Mouse (Mus musculus) lung, adult 18-20 months (tissue): ENCODE data around the gene Btbd3.
"Not testable (repeated sequence)": the region's sequence is repeated elsewhere in the genome, so short reads cannot be mapped to it uniquely, and the experiment has no call there.

ENCODE experiments used
- DNase-seq, 2 experiments: peaks; one replicate each; pipeline ENCODE4 v3.0.0; 2022; ENCODE audit warnings: mixed read lengths in 2 of 2

The Btbd3 gene

DNA sequence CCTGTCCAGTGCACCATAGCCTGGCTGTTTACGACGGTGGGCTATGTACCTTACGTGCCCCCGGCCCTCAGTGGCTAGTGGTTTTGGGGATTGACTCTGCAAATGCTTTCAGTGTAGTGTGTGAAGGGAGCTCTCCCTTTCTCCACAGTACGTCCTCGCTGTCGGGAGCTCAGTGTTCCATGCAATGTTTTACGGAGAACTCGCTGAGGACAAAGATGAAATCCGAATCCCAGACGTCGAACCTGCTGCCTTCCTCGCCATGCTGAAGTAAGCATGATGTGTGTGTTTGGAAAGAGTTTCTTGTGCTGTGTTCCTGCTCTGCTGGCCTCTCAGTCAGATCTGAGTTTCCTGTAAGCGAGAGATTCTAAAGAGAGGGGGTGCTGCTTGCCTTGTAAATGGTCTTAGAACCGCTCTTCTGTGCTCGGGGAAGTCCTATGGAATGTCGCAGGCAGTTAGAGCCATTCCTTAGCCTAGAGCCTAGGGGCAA lies 23.9 kb downstream of the Btbd3 start:
- DNase-seq = peak in 1 of 2 experiments; percentile 24

DNA sequence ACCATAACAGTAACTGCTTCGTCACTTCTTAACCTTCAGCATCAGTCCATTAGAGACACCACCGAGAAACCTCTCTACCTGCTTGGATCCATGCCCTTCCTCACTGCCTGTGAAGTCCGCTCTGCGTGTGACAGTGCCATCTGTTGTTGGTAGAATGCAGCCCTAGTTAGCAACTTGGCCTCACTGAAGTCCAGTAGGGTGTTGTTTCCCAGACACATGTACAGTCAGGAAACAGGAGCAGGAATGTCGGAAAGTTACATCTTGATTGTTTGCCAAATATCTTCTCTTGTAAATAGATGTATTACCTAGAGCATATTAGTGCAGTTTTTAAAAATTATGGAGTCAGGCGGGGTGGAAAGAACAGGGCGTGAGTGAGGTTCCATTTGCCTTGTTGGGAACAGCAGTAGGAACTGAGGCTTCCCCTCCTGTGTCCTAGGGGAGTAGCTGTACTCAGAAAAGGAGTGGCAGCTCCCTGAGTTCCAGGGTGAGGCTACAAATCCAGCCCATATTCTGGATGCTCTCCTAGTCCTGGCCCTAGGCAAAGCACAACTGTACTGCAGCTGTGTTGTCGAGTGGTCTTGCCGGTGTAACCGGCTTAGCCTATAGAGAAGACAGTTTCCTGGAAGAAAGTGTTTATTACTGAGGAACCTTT lies 25.3 kb downstream of the Btbd3 start:
- peak; percentile 47 to 56 for DNase-seq

DNA sequence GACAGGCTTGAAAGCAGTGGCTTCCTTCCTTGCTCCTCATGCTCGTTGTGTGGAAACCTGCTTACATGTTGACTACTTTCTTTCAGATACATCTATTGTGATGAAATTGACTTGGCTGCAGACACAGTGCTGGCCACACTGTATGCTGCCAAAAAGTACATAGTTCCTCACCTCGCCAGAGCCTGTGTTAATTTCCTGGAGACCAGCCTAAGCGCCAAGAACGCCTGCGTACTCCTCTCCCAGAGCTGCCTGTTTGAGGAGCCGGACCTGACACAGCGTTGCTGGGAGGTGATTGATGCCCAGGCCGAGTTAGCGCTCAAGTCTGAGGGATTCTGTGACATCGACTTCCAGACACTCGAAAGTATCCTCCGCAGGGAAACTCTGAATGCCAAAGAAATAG lies 27.0 kb downstream of the Btbd3 start:
- peak; percentile 45 to 57 for DNase-seq

DNA sequence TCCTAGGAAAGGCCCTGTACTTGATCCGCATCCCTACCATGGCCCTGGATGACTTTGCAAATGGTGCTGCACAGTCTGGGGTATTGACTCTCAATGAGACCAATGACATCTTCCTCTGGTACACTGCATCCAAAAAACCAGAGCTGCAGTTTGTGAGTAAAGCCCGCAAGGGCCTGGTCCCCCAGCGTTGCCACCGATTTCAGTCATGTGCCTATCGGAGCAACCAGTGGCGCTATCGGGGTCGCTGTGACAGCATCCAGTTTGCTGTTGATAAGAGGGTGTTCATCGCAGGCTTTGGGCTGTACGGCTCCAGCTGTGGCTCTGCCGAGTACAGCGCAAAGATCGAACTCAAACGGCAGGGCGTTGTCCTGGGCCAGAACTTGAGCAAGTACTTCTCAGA lies 27.5 kb downstream of the Btbd3 start:
- DNase-seq = no peak

DNA sequence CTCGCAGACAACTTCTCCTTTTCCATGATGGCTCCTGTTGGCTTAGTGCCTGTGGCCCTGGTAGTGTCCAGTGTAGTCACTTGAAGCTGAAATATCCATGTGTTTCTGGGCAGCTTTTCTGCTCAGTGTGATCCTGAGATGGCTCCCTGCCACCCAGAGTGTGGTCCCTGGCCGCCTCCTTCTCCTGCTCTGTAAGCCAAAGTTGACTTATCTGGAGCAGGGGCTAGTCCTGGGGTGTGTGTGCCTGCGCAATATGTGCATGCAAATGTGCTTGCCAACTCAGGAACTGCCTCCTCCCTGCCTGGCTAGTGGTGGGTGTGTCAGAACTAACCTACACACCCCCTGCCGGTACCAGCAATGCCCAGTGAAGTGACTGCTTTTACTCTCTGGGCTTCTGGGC lies 29.4 kb downstream of the Btbd3 start:
- DNase-seq = peak in 1 of 2 experiments; percentile 34

DNA sequence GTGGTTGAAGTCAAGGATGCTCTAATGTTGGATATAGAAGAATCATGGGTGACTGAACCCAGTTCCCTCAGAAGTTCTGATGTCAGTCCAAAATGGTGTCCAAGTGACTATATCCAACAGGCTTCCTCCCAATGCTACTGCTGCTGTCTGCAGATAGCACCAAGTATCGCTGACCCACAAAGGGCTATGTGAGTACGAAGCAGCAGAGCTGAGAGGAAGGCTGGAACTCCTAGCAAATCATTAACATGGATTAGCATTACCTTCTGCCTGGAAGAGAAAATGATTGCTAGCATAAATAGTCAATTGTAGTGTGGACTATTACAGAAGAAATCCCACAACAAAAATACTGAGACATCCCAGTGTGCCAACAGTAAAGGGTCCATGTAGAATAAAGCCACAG lies 33.8 kb downstream of the Btbd3 start:
- DNase-seq = no peak

DNA sequence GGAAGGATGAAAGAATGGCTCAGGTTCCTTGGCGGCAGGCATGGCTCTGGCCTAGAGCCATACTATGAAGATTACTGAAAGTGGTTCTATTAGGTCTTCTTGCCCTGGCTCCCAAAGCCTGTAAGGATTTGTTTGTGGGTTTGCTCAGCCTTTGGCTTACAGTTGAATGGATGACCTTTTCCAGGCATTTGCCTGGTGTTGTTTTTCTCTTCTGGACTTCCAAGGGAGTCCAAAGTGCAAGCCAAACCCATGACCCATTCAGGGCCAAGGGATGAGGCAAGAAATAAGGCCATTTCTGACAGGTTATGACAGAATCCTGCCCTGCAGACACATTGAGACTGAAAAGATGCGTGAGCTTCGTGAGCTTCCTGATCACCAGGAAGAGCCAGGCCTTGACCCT lies 37.9 kb downstream of the Btbd3 start:
- DNase-seq = no peak

DNA sequence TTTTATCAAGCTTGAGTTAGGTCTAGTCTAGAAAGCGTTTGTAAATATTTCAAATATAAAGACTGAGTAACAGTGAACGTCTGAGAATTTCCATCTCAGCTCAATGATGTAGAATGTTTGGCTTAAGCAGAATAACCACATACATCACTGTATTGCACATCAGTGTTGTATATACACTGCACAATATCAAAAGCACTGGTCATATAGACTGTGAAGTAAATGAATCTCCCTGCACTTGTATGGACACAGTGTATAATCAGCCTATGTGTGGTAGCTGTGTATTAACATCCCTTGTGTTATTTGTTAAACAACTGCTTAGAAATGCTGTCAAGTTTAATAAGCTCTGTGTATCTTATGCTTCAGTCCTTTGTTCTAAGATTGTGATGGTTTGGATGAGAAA lies 49.9 kb downstream of the Btbd3 start:
- DNase-seq = no peak

DNA sequence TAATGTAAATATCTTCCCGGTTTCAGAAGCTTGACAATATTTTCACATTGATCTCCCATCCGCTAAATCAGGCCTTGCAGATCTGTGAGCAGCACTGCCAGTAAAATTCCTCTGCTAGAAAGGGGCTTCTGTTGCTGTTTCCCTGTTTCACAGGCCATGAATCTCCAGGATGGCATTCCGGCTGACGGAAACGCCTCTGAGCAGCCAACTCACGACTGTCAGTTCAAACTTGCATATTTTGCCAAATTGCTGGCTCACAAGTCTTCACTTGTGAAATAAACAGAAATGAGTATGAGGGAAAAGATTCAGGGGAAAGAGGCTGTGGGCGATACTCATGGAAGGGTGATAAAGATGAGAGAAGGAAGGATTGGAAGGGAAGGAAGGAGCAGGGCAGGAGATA lies 59.3 kb downstream of the Btbd3 start:
- DNase-seq = no peak

DNA sequence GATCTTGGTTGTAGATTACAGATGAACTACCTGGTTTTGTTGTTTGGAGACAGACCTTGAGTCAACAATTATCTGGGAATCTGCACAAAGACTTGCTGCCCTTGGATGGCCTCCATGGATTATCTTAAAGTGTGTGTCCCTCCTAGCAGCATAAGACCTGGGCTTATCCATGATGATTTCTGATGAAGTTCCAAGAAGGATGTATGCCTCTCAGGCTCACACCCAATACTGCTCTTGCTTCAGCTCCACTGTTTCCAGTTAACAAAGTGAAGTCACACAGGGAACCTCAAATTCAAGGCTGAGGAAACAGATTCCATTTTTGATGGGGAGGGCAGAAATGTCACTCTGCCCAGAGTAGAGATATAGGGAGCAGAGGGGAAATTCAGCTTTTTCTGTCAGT lies 64.0 kb downstream of the Btbd3 start:
- DNase-seq = no peak

DNA sequence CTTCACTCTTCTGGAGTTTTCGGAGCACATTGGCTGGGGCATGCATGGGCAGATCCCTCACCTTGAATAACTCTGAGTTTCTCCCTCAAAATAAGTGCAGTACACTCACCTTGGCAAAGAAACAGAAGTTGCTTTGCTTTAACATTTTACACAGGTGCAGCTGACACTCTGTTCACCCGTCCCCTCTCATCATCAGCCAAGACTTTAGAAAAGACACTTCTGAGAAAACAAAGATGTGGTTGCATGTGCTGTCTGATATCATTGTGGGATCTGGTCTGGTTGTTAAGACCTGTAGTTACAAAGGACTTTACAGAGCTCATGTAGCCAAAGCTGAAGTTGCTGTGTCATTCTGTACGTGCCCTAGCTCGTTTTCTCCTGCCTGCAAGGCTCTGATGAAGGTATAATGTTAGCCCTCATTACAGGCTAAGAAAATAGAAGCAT lies 64.7 kb downstream of the Btbd3 start:
- no peak for DNase-seq

DNA sequence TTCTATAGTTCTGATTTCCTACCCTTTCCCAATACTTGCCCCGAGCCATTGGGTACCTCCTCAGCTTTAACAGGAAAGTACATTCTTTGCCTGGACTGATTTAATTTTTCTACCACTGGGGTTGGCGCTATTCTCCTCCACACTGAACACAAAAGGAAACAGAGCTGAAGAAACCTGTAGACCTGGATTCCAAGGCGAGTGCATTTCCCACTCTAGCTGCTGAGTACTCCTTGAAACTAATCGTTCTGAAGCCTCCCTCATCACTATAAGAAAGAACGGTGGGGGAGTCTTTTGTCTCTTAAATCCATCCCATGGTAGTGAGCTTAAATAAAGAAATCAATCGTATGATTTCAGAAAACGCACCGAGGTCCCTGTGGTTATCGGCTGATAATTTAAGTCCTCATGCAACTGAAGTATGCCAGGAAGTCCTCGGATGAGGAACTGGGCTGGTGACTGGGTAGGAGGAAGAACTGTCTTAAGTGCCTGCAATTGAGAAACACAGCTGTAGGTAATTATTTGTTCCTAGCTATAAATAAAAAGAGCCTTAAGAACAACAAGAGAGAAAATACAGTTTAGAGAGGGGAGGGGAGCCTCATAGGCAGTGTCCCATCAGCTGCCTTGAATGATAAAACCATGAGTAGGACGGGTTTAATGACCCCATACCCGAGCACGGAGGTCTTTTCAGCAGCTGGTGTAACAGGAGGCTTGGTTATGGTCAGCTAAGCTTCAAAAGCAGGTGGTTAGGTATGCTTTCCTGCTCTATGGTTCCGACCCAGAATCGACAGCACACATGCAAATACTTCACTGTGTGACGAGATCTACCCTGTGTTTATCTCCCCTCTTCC lies 66.1 kb downstream of the Btbd3 start:
- peak; percentile 16 to 34 for DNase-seq

DNA sequence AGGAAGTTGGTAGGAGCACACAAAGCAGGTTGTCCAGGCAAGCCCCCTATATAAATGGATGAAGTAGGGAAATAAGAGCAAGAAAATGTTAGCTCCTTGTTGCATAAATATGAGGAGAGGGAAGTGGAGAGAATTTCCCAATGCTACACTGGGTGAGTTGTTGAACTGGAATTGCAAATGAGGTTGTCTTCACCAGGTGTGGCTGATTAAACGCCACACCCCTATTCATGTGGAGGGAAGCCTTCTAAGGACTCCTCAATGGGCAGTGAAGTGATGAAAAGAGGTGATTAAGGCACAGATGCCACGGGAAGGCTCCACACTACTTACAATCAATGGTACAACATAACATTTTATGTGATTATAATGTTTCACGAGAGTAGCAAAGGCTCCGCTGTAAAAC lies 70.0 kb downstream of the Btbd3 start:
- peak in 1 of 2 experiments; percentile 4 for DNase-seq

DNA sequence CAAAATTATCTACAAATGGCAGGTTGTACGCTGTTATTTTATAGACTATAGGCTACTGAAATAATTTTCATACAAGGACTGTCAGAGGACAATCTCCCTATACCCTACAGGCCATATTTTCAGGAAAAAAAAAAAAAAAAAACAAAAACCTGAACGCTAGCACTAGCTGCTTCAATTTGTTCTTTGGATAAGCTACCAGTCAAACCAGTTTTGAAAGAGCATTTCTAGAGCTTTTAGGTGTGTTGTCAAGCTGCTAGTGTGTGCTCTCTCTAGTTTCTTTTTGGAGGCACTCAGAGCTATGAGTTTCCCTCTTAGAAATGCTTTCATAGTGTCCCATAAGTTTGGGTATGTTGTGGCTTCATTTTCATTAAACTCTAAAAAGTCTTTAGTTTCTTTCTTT lies 77.8 kb downstream of the Btbd3 start:
- DNase-seq = not testable (repeated sequence)

DNA sequence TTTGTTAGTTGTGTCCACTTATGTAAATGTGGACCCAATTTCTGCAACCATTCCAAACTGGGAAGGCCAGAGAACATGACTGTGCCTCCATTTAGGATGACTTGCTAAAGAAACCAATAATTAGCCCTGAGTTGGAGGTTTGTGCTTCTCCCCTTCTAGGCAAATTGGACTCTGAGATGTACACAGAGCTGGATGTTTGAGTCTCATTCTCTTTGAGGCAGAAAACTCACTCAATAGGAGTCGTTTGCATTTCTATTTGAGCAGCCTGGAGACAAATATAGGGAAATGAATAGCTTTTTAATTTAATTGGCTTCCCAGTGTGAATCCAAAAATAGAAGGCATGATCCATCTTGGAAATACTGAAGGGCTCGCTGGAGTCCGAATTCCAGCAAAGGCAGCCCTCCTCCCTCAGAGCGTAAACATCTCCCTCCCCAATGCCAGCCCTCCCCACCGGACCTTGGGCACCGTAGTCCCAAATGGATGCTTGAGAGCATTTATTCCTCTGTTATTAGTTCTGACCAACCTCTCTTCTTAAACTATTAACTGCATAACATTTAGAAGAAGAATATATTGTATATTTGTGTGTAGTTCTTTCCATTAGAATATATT lies 81.6 kb downstream of the Btbd3 start:
- no peak for DNase-seq

DNA sequence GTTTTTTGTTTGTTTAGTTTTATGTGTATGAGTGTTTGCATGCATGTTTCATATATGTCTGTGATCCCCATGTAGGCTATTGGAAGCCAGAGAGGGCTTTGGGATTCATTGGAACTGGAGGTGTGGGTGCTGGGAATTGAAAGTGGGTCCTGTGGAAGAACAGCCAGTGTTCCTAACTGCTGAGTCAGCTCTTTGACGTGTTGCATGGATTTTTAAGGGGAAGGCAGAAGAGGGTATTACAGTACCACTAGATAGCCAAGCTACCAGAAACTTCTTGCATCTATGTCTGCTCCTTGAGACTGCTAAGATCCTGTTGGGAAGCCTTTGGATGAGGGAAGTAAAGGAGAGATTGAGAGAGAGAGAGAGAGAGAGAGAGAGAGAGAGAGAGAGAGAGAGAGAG lies 82.2 kb downstream of the Btbd3 start:
- DNase-seq = no peak

DNA sequence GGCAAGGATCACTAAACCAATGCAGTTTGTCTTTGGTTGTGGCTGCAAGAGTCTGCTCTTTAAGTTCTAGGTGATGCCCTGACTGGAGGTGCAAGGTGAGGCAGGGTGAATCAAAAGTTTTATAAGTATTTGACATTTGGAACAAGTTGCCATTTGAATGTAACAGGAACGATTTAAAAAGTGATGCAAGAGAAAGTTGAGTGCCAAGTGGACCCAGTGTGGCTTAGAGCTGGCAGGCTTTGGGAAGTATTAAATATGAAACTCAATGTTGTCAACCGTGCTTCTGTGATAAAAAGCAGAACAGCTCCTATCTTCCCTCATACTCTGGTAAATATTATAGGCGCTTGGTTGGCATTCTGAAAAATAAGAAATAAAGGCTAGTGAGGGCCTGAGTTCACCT lies 99.0 kb downstream of the Btbd3 start:
- no peak for DNase-seq

DNA sequence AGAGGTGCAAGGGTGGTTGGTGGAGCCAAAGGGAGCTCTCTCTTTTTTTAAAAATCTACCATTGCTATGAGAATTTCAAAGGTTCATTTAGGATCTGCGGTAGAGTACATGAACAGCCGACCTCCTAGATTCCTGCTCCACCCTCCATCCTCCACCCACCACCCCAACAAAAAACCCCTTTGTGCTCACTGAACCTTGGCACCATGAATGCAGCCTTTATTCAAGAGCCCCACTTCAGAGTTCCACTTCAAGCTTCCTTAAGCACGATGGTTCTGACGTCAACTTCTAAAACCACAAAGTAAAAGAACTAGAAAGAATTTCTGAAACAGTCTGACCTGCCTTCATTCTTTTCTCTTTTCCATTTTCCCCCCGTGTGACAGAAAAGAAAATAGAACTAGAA lies 106.1 kb downstream of the Btbd3 start:
- peak; percentile 32 to 67 for DNase-seq

DNA sequence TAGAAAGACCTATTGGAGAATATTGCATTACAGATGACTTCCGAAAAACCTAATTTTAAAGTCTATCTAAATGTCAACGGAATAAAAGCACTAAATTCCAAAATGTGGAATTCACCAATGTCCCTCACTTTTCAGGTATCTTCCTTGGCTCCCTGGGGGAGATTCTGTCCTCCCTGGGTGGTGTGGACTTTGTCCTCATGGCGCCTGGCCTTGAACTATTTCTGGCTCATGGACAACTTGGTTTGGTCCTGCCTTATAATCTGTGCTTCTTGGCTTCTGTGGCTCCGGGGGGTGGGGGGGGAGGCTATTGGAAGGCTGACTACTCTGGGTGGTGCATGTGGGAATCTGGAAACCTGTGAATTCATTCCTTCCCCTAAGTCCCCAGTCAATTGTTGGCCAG lies 109.0 kb downstream of the Btbd3 start:
- no peak for DNase-seq

DNA sequence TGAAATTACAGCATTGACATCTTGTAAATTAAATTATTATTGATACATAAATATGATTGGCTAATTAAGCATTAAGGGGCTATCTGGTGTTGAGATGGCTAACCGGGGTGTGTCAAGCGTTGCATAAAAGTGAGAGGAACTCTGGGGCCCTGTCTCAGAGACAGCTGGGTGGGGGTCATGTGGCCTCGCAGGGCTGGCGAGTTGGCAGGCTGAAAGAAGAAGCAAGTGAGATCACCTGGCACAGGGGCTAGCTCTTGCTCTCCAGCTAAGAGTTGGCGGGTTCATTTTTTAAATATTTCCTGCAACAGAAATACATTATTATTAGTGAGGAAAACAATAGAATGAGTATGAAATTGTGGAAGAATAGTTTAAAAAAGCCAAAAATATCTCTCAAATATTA lies 118.2 kb downstream of the Btbd3 start:
- DNase-seq = no peak

DNA sequence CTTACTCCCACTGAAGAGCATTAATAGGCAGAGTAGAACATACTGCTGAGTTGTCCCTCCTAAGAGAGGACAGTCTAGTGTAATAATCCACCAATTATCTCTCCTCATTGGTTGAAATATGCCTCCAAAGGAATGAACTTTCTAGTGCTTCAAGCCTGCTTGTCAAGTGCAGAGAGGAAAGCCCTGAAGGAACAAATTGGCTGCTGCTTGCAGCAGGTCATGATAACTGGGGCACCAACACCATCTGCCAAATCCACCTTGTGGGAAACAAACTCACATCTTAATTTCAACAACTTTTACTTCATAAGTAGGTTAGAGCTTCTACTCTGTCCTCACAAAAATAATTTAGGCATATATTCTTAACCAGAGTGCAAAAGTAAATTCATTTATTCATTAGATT lies 122.5 kb downstream of the Btbd3 start:
- no peak for DNase-seq

DNA sequence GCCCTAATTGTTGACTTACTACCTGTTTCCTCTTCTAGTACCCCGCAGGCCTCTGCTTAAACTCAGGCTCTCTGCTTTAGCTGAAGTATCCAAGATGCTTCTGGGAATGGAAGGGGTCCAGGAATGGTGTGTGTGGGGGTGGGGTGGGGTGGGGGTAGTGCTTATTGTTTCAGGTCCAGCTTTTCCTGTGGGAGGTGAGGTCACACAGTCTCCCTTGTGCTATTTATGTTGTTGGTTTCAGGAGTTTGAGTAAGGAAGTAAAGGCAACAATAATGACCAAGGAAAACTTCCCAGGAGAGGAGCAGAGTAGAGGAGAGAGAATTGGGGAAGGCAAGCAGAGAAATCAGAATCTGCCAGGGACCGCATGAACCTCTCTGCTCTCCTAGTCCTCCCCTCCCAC lies 128.4 kb downstream of the Btbd3 start:
- no peak for DNase-seq

DNA sequence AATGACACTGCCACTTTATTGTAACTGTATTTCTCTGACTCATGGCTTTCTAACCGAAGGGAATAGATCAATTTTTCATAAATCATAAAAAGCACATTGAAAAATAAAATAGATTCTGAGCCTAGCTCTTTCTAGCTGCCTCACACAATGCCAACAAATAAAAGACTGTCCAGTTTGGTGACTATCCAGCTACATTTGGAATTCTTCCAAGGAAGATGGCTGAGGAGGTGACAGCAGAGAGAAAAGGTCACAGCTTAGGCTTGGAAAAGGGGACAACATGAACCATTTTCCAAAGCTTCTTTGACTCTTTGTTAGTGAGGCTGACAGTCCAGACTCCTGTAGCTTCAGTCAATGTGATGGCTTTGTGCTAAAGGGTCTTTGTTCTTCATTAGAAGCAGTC lies 132.2 kb downstream of the Btbd3 start:
- DNase-seq = no peak

DNA sequence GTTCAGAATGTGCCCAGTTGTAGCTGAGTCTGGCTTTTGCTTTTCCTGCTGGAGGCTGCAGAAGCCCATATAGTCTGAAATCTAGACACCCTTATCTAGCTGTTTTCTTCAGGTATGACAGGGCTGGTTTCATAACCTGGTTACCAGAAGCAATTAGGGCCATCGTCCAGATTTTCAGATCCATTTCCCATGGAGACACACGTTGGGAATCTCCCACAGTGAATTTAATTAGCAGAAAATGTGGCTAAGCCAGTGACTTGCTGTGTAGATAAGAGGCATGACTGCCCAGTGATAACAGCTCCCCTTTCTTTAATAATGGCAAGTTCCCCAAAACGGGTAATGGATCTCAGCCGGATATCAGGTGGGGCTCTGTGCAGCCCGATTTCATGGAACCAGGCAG lies 146.7 kb downstream of the Btbd3 start:
- no peak for DNase-seq
